Mouse (Mus musculus) regulatory T cell (primary cell): ENCODE results near the gene 9530077C05Rik.
"Not testable (repeated sequence)": the region's sequence is repeated elsewhere in the genome, so short reads cannot be mapped to it uniquely, and the experiment has no call there.

Experiments
- in situ Hi-C: fragments of 300-600 bp; cut with MboI, MseI; formaldehyde crosslinking; loops from one replicate; pipeline ENCODE4 v1.15.1; 2025; ENCODE audit warnings: high pct_unique_total_duplicates

Gene 9530077C05Rik

DNA sequence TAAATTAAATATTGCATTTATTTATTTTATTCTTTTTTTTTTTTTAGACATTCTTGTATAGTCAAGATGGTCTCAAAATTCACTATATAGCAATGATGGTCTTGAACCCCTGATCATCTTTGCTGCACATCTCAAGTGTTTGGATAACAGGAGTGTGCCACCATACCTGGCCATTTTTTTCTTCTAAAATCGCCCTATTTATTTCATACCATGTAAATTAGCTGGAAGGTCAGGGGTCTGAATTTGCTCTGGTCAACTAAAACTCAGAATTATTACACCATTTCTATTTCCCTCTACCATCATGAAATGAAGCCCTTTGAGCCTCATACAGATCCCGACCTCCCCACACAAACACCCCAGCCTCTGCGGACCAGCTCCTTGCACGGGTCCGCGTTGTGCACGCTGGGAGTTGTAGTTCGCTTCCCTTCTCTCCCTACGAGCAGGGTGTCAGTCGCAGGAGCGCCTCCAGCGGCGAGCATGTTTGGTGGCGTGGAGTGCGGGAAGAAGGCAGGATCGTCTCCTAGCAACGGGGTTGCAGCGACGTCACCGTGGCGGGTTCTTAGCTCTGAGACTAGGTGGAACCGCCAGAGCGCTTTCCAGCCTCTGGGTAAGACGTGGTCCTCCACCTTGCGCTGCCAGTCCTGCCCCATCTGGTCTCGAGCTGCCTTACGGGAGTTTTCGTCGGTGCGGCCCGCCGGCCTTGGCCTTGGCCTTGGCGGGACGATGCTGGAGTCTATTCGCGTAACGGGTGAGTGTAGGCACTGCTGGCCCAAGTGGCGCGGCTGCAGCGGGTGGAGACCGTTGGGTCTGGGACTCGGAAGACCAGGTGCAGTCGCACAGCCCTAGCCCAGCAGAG, at the start of gene 9530077C05Rik:
Gene 9530077C05Rik, plus strand, starts transcription at position 512 of the 856 bp plus-strand sequence.
- in situ Hi-C loops = loop anchor here (5.0 kb wide), 1 partner anchor 61 kb away; no protein-coding TSS in a partner anchor

DNA sequence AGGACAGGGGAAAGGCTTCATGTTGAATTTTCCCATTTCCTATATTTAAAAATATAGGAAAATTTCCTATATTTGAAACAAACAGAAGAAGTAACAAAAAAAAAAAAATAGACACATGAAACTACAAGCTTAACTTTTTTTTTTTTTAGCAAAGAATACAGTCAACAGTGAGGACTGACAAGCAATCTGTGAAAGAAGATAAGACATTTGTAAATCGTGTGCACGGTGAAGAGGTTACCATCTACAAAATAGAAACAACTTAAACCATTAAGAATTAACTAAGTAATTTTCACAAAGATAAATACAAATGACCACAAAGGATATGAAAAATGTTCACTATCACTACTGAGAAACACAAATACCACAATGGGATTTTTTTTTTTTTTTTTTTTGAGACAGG, 45.1 kb upstream of the 9530077C05Rik start:
- in situ Hi-C loops = loop anchor here (25.0 kb wide), 1 partner anchor 1429 kb away; no protein-coding TSS in a partner anchor

DNA sequence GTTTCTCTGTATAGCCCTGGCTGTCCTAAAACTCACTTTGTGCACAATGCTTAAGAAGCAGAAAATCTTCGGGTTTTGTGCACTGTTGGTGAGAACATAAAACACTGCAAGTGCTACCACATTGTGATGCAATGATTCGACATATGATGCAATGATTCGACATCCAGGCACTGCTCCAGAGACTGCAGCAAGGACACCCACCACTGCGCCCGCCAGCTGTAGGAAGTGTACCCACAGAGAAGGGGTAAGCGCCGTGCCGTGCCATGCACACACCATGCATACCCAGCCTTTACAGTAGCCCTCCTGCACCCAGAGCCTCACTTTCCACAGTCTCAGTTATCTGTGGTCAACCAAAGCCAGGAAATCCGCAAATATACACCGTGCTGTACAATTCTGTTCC, 44.7 kb upstream of the 9530077C05Rik start:
- in situ Hi-C loops = loop anchor here (25.0 kb wide), 1 partner anchor 1429 kb away; no protein-coding TSS in a partner anchor

DNA sequence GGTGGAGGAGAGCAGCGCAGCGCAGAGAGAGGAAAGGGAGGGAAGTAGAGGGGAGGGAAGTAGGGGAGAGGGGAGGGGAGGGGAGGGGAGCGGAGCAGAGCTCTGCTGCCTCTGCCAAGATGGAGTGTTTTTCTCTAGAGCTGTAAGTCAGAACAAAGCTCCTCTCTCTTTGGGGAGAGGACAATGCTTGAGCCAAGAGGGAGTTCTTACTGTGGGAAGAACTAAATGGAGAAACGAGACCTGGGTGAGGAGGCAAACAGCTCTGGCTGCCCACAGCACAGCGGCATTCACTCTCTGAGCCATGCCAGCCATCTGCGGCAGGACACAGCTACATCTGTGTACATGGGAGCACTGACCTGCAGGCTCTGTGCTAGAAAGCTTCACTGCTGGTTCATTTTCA, 43.3 kb upstream of the 9530077C05Rik start:
- in situ Hi-C loops = loop anchor here (25.0 kb wide), 1 partner anchor 1431 kb away; no protein-coding TSS in a partner anchor

DNA sequence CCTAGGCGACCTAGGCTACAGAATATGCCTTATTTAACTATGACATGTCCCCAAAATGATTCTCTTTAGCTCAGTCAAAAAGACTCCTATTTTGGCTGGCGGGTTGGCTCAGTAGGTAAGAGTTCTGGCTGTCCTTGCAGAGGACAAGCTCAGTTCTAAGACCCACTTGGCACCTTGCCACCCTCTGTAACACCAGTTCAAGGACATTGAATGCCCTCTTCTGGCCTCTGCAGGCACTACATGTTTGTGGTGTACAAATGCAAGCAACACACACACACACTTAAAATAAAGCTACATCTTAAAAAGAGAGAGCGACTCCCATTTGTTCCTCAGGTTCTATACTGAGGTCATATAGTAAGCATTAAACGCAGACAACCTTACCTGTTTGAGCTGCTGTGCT, 38.6 kb upstream of the 9530077C05Rik start:
- in situ Hi-C loops = loop anchor here (25.0 kb wide), 1 partner anchor 1435 kb away; no protein-coding TSS in a partner anchor

DNA sequence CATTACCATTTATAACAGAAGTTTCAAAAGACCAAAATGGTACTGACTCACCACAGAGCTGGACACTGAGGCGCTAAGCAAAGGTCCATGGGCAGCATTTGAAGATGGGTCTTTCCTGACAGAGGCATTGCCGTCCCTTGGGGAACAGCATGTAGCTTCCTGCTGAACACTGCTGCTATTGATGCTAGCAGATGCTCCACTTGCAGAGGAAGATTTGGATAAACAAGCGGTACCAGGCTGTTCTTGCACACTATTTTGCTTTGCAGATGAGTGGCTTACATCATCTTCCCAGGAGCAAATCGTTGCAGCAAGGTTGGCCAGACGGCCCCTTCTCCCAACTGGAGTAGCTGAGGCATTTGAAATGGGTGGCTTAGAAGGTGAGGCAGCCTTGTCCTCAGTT, 35.2 kb upstream of the 9530077C05Rik start:
- in situ Hi-C loops = no loop called here

DNA sequence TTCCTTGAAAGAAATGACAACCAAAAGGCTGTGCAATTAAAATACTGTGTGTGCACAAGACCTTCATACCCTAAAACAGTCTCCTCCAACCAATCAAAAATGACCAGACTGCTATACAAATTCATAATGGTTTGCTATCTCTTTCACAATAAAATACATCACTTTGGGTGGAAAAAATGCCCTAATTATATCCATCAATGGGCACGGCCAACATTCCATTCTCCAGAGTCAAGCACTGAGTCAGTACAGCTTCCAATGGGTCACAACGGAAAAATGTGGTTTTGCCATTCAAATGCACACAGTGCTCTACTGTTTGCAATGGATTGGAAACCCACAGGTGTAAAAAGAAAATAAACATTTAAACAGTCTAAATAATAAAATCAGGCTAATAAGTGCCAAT, 25.4 kb upstream of the 9530077C05Rik start:
- in situ Hi-C loops = no loop called here

DNA sequence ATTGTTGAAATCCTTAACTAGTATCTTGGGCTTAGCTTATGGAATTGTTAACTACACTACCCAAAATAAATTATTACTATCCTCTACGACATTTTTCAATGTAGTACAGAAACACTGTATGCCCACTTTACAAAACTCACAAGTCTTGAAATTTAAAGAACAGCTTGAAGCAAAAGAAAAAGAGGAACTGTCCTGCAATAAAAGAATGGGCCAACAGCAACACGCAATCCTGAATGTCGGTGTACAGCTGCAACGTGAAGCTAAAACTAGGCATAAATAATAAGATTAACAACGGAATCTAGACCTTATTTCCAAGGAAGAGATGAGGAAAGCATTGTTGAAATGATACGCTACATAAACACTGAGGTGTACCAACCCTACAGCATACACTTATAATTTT, 23.4 kb upstream of the 9530077C05Rik start:
- in situ Hi-C loops = no loop called here

DNA sequence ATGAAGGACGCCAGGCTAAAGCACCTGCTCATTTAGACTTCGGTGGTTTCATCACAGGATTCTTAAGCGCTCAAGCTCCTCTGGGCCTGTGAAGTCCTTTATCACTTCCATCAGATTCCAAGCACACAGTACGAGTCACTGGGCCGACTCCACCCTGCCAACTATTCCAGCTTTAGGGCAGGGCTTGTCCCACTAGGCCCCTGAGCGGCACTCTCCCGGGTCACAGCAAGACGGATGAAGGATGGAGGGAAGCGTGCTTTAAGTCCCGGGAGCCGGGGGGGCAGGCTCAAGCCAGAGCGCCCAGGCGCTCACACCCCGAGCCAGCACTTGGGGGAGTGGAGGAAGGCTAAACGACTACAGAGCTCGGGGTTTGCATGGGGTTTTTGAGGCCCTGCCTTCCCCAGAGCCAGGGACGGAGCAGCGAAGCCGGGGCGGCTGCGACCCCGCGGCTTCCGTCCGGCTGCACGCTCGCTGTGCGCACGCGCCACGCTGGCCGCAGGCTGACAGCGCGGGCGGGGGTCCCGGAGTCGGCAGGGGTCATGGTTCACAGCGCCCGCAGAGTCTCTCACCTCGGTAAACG, 22.8 kb upstream of the 9530077C05Rik start:
- in situ Hi-C loops = no loop called here

DNA sequence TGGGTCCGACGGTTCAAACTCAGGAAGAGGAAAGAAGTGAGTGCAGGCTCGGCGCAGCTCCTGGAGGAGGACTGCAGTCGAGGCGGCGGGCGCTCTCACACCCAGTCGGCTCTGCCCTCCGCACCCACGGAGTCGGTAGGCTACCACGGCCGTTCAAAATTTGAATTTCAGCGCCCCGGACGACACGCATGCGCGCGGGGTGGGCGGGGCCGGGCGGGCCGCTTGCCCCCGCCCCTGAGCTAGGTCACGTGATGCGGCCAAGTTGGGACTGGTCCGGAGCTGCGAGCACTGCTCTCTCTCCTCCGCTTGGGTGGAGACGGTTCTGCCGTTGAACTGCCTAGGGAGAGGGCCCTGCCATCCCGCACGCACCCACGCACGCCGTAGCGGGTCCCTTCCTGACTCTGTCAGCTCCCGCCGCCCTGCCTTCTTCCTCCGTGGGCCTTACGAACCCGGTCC, 22.3 kb upstream of the 9530077C05Rik start, which contains the start of gene Anln:
Gene Anln, minus strand, starts transcription at position 168 of the 456 bp plus-strand sequence.
- in situ Hi-C loops = no loop called here

DNA sequence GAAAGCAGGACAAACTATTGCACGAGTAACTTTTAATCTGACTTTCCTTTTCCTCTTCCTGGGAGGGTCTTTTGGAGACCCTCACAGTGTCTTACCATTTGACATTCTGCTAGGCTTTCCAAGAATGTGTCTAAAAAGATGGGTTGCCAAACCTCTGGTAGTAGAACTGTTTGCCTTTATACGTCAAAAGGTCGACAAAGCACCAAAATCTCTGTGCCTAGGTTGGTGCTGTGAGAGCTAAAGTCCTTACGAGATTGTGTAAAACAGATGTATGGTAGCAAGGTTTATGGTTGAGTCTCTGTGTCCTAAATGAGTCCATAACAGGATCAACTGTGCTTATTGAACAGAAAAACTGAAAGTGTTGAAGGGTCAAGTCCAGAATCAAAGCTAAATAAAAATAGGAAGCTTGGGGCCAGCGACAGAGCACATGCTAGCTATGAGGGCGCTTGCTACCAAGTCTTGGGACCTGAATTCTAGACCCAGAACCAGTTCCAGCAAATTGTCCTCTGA, 21.5 kb upstream of the 9530077C05Rik start:
- in situ Hi-C loops = no loop called here

DNA sequence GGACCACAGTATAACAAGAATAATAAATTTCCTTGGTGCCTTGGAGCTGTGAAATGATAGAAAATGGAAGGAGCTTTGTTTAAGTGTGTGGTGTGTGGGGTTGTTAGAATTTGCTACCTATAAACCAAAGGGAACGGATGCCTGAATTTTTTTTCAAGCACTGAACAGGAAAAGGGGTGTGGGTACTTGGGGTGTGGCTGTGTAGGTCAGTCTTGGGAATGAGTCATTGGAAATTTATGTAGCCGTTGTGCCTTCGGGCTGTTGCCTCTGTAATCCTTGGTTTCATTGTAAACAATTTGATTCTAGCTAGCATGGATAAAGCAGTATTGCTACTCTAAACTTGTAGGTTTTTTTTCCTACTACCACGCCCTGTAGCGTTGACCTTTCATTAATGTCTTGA, 20.9 kb upstream of the 9530077C05Rik start:
- in situ Hi-C loops = no loop called here

DNA sequence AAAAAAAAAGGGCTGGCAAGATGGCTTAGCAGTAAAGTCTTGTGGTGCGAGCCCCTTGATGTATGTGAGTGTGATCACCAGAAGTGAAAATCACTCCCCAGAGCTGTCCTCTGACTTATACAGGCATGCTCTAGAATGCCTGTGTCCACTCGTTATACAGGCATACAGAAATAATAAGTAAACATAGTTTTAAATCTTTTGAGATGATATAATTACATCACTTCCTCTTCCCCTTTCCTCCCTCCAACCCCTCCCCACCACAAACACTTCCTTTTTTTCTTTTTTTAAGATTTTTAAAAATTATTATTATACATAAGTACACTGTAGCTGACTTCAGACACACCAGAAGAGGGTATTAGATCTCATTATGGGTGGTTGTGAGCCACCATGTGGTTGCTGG, 16.6 kb upstream of the 9530077C05Rik start:
- in situ Hi-C loops = no loop called here

DNA sequence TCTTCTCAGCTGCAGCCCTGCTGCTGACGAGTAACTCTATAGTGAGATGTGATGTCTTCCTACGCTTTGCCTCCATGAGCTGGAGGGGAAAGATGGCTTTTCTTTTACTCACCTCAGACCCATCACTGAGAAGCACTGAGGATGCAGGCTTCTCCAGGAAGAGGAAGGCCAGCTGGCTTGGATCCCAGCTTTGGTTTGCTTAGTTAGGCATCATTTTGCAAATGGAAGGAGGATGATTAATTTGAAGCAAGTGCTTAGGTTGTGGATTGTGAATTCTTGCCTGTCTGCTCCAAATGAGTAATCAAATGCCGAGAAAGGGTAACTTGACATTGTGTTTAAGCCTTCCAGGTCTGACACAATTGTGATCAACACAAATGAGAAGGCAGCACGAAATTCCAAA, 12.3 kb upstream of the 9530077C05Rik start:
- in situ Hi-C loops = no loop called here

DNA sequence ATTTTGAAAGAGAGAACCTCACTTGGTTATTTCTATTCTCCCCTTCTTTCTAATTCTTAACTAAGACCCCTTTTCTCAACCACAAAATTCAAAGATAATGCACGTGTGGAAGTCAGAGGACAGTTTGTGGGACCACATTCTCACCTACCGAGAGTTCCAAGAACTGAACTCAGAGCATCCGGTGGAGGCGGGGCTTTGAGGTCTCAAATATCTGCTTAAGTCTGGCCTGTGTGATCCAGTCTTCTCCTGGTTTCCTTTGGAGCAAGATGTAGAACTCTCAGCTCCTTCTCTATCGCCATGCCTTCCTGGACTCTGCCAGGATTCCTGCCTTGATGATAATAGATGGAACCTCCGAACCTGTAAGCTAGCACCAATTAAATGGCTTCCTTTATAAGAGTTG, 9.3 kb upstream of the 9530077C05Rik start:
- in situ Hi-C loops = no loop called here

DNA sequence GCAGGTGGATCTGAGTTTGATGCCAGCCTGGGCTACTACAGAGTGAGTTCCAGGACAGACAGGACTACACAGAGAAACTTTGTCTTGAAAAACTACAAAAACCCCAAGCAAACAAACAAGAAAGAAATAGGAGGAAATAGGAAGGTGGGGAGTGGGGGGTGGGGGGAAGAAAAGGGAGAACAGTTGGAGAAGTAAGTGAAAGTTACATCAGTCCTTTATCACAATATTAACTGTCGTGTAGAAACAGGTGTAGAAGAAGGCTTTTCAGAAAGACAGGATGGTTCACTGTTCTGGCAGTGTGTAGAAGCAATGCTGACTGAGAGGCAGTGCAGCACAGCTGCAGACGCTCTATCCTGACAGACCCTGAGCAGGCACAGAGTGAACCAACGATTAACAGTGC, 8.3 kb upstream of the 9530077C05Rik start:
- in situ Hi-C loops = no loop called here

DNA sequence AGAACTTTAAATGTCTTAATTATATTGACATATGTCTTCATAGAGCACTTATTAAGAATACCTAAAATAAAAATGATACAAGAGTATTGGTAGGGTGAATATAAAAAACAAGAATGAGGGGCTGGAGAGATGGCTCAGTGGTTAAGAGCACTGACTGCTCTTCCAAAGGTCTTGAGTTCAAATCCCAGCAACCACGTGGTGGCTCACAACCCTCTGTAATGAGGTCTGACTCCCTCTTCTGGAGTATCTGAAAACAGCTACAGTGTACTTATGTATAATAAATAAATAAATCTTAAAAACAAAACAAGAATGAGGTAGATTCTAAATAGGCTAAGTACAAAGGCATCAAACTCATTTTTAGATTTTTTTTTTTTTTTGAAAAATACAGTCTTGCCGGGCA, 7.8 kb upstream of the 9530077C05Rik start:
- in situ Hi-C loops = not testable (repeated sequence)

DNA sequence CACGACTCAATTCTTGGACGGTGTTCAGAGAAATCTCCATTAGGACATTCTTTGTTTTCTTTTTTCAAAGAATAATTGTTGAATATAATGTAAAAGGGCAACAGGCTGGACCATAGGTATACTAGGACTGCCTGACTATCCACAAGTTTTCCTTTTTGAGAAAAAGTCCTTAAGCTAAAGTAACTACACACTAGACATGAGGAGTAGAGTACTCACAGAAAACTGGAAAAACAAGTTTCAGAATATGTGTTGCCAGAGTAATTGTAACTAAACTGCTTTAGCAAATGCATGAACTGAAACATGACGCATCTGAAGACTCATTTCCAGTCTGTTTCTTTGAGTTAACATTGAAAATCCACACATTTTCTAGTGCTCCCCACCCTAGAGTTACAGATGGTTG, 5.9 kb upstream of the 9530077C05Rik start:
- in situ Hi-C loops = no loop called here

DNA sequence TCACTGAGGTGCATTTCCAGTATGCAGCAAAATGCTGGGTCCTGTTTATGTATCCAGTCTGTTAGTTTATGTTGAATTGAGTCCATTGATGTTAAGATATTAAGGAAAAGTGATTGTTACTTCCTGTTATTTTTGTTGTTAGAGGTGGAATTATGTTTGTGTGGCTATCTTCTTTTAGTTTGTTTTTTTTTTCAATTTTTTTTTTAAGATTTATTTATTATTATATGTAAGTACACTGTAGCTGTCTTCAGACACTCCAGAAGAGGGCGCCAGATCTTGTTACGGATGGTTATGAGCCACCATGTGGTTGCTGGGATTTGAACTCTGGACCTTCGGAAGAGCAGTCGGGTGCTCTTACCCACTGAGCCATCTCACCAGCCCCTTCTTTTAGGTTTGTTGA, 3.7 kb upstream of the 9530077C05Rik start:
- in situ Hi-C loops = not testable (repeated sequence)

DNA sequence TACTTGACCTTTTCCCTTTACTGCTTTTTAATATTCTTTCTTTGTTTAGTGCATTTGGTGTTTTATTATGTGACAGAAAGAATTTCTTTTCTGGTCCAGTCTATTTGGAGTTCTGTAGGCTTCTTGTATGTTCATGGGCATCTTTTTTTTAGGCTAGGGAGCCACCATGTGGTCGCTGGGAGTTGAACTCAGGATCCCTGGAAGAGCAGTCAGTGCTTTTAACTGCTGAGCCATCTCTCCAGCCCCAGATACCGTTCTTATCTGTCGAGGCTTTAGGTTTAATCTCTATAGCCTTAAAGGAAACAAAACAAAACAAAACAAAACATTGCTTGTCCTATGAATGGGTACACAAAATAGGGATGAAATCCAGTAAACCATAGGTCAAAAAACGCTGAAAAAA, 3.0 kb upstream of the 9530077C05Rik start:
- in situ Hi-C loops = not testable (repeated sequence)

DNA sequence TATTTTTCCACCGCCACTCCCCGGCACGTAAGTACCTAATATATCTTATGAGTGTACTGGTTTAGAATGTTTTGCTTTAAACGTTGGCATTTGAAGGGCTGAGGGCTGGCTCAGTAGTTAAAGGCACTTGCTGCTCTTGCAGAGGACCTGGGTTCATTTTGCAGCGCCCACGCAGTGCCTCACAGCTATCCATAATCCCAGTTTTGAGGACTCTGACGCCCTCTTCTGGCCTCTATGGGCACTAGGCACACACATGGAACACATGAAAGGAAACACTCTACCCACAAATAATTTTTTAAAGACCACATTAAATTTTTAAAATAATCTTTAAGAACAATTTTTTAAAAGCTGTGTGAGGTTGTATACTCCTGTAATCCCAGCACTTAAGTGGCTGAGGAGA, 1.8 kb upstream of the 9530077C05Rik start:
- in situ Hi-C loops = no loop called here

DNA sequence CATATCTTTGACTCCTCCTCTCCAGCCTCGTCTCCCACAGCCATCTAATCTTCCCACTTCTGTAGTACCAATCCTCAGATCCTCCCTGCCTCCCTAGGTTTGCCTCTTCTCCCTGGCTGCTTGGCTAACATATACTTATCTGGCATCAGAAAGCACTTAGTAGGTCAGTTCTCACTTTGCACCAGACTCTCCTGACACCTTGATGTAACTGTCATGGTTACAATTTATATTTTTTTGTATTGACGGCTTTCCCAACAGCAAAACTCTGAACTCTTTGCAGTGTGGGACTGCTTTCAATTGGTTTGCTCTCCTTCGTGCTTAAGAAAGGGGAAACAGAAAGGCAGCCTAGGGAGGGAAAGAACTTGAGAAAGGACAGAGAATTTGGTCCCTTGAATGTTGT, 4.9 kb downstream of the 9530077C05Rik start:
- in situ Hi-C loops = no loop called here

DNA sequence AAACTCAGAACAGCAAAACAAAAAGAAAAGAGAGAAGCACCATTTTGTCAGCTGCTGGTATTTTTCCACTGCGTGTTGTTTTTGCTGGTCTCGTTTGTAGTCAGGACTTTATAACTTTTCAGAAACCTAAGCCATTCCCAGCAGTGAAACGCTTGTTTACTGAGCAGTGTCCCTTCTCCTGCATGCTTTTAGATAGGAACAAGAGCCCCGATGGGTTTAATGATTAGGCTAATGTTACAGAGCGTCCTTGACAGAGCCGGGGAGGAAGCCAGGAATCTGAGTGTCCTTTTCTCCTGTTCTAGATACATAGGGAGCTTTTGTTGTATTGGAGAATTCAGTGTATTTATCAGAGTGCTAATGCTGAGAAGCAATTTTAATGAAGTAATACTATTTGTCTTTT, 6.2 kb downstream of the 9530077C05Rik start:
- in situ Hi-C loops = no loop called here
